Mouse (Mus musculus): Measurements from ENCODE around the gene Spink2. TPM values are rescaled to one million over a fixed set of nuclear protein-coding genes. Genes with fewer than 3 reads are reported as not detected.

Gene Spink2
- polyA plus RNA-seq (2015; fragmentation: Nextera tagmentation; extraction: Ambion mirVana): 1.7 and 2.1 TPM in 2 replicates

GRCm38 (mm10) chr5:77211236-77211635 is at the start of gene Spink2:
TSS of gene Spink2 (minus strand) at chr5:77211471.

Other genes starting within 250 kb of the Spink2 start
- 71.3 and 74.2 TPM in 2 replicates for gene Srp72, start 236.8 kb downstream of the Spink2 start, polyA plus RNA-seq (2015; fragmentation: Nextera tagmentation; extraction: Ambion mirVana)
- gene Arl9, start 207.4 kb downstream of the Spink2 start, polyA plus RNA-seq (2015; fragmentation: Nextera tagmentation; extraction: Ambion mirVana): not detected in 2 replicates
- 0.59 and 0.65 TPM in 2 replicates for gene Thegl, start 195.4 kb downstream of the Spink2 start, polyA plus RNA-seq (2015; fragmentation: Nextera tagmentation; extraction: Ambion mirVana)
- gene Hopx, start 96.3 kb downstream of the Spink2 start, polyA plus RNA-seq (2015; fragmentation: Nextera tagmentation; extraction: Ambion mirVana): 24.6 and 28.0 TPM in 2 replicates
- 5.0 and 5.6 TPM in 2 replicates for gene Rest, start 54.0 kb upstream of the Spink2 start, polyA plus RNA-seq (2015; fragmentation: Nextera tagmentation; extraction: Ambion mirVana)
- 32.1 and 34.0 TPM in 2 replicates for gene Noa1, start 98.6 kb upstream of the Spink2 start, polyA plus RNA-seq (2015; fragmentation: Nextera tagmentation; extraction: Ambion mirVana)
- gene Polr2b, start 98.7 kb upstream of the Spink2 start, polyA plus RNA-seq (2015; fragmentation: Nextera tagmentation; extraction: Ambion mirVana): 38.9 and 41.6 TPM in 2 replicates
- gene Igfbp7, start 196.6 kb upstream of the Spink2 start, polyA plus RNA-seq (2015; fragmentation: Nextera tagmentation; extraction: Ambion mirVana): 93.6 and 120 TPM in 2 replicates